Comparison of ENCODE assay signal across 13 mouse cellular contexts in the genomic region with DNA sequence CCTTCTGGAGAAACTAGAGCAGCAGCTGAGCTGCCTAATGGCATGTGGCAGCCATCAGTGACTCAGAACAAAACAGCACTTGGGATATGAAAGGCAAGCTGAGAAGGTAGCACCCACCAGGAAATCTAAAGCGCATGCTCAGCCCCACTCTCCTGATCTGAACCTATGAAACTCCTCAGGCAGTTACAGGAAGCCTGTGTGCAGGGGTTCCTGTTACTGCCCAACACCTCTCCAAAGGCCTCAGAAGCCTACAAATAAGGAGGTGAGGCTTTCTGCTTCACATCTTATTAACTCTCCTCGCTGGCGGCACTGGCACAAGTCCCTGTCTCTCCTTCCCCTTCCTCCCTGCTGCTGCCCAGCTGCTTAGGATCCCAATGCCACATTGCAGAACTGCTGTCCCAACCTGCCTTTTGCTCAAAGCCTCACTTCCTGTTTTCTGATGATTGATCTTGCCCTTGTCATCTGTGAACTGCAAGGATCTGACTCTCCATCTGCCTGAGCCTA. TPM values are rescaled to one million over a fixed set of nuclear protein-coding genes. Genes with fewer than 3 reads are reported as not detected.
DNase-seq lines count a peak whose midpoint lies in the region; ATAC-seq lines count a peak whose summit lies in the region.
"Had no signal": no experiment of that assay in that cellular context is flagged by ENCODE, and none has a peak within 500 bp of the region (broad histone marks: within the 10 kb centered on the region; RNA-seq: fewer than 3 reads in every experiment).

No protein-coding gene starts in this region.

- DNase-seq in spleen, adult 12 weeks (ENCODE audit: low spot score): peak; percentile 11
- DNase-seq in spleen, postnatal 14 days (ENCODE audit: low spot score in 2 of 2): no peak
- peak; percentile 34 to 38 for DNase-seq in spleen, adult 18-20 months
- no peak for DNase-seq in midbrain, embryonic 11.5 days (ENCODE audit: low spot score, missing footprints)
- DNase-seq in kidney, adult 8-10 months: no peak
- DNase-seq: forebrain, postnatal 0 days; left cerebral cortex, postnatal 4 days had no signal

- peak; percentile 82 to 90 for ATAC-seq in hematopoietic stem cell, adult 5-6 weeks (replicated peaks in 1 of 2; ENCODE audit: insufficient read depth in 1 of 2, low FRiP score in 2 of 2, low TSS enrichment in 1 of 2, low read depth in 1 of 2, poor library complexity in 2 of 2, severe bottlenecking in 2 of 2)
- ATAC-seq in forebrain, embryonic 16.5 days: no peak
- no peak for ATAC-seq in midbrain, embryonic 11.5 days (ENCODE audit: low FRiP score)
- ATAC-seq: forebrain, postnatal 0 days; Patski had no signal

- H3K4me3 ChIP-seq in forebrain, embryonic 16.5 days (replicated peaks; ENCODE audit: low read length): no peak overlapping the region
- no peak overlapping the region for H3K4me3 ChIP-seq in midbrain, embryonic 11.5 days (ENCODE audit: low read depth, low read length)
- H3K4me3 ChIP-seq: heart, embryonic 15.5 days; kidney, embryonic 15.5 days; midbrain, embryonic 12.5 days had no signal

- H3K9ac ChIP-seq in forebrain, embryonic 16.5 days (replicated peaks; ENCODE audit: low read depth, low read length): no peak overlapping the region
- H3K9ac ChIP-seq in midbrain, embryonic 11.5 days (ENCODE audit: low read length): no peak overlapping the region
- H3K9ac ChIP-seq: forebrain, postnatal 0 days; heart, embryonic 15.5 days; kidney, embryonic 15.5 days; midbrain, embryonic 12.5 days had no signal

- no peaks in the 10 kb centered on the region for H3K36me3 ChIP-seq in forebrain, embryonic 16.5 days (ENCODE audit: control insufficient read depth, insufficient read depth)
- H3K36me3 ChIP-seq in midbrain, embryonic 11.5 days (ENCODE audit: control insufficient read depth, insufficient read depth, low read length): no peaks in the 10 kb centered on the region
- H3K36me3 ChIP-seq: heart, embryonic 15.5 days; kidney, embryonic 15.5 days; midbrain, embryonic 12.5 days had no signal

- no peaks in the 10 kb centered on the region for H3K9me3 ChIP-seq in forebrain, embryonic 16.5 days (ENCODE audit: control insufficient read depth, low read length)
- H3K9me3 ChIP-seq in midbrain, embryonic 11.5 days (ENCODE audit: control insufficient read depth, low read length): no peaks in the 10 kb centered on the region
- H3K9me3 ChIP-seq: heart, embryonic 15.5 days; kidney, embryonic 15.5 days; midbrain, embryonic 12.5 days had no signal

- H3K4me1 ChIP-seq in forebrain, embryonic 16.5 days (replicated peaks; ENCODE audit: control insufficient read depth, insufficient read depth, low read length): no peaks in the 10 kb centered on the region
- H3K4me1 ChIP-seq in midbrain, embryonic 11.5 days (ENCODE audit: control insufficient read depth, insufficient read depth, low read length): no peaks in the 10 kb centered on the region
- H3K4me1 ChIP-seq: heart, embryonic 15.5 days; kidney, embryonic 15.5 days; midbrain, embryonic 12.5 days had no signal

- H3K27me3 ChIP-seq in forebrain, embryonic 16.5 days (replicated peaks; ENCODE audit: control insufficient read depth, insufficient read depth, low read length): no peaks in the 10 kb centered on the region
- no peaks in the 10 kb centered on the region for H3K27me3 ChIP-seq in midbrain, embryonic 11.5 days (ENCODE audit: control insufficient read depth, insufficient read depth, low read length)
- H3K27me3 ChIP-seq: heart, embryonic 15.5 days; kidney, embryonic 15.5 days; midbrain, embryonic 12.5 days had no signal

- H3K27ac ChIP-seq in forebrain, embryonic 16.5 days (ENCODE audit: low read length): no peak overlapping the region
- H3K27ac ChIP-seq in midbrain, embryonic 11.5 days (ENCODE audit: low read depth, low read length): no peak overlapping the region
- H3K27ac ChIP-seq: heart, embryonic 15.5 days; kidney, embryonic 15.5 days; midbrain, embryonic 12.5 days had no signal

- H3K4me2 ChIP-seq in forebrain, embryonic 16.5 days (ENCODE audit: low read length): no peak overlapping the region
- H3K4me2 ChIP-seq in midbrain, embryonic 11.5 days: no peak overlapping the region
- H3K4me2 ChIP-seq: heart, embryonic 15.5 days; kidney, embryonic 15.5 days; midbrain, embryonic 12.5 days had no signal

- 73% methylated on average over 3 of the region's 3 CpGs for WGBS in forebrain, embryonic 16.5 days
- WGBS in midbrain, embryonic 11.5 days: 80% methylated on average over 3 of the region's 3 CpGs

RNA-seq across cellular contexts. Expression of gene Arhgef6, which starts 33.7 kb away (rescaled TPM):
- total RNA-seq in hematopoietic stem cell, adult 5-6 weeks (2017): 145 and 178 TPM in 2 replicates
- 4.9 and 6.4 TPM in 2 replicates for polyA plus RNA-seq in forebrain, embryonic 16.5 days (2015; fragmentation: Nextera tagmentation; extraction: Ambion mirVana)
- polyA plus RNA-seq in midbrain, embryonic 11.5 days (2014; fragmentation: Nextera tagmentation; extraction: Ambion mirVana): 7.8 and 9.6 TPM in 2 replicates

Comparison
In these comparisons a context has a peak if more than half of its experiments do, and no peak if none do; other contexts are left out.
1. DNase-seq: peak in spleen, adult 12 weeks (single experiment) and spleen, adult 18-20 months (2 of 2); none in spleen, postnatal 14 days (0 of 2), midbrain, embryonic 11.5 days (single experiment) and kidney, adult 8-10 months (0 of 2).
2. ATAC-seq: peak in hematopoietic stem cell, adult 5-6 weeks (2 of 2); none in forebrain, embryonic 16.5 days (single experiment) and midbrain, embryonic 11.5 days (single experiment).